Mouse (Mus musculus) monocyte, adult 2 months (primary cell): ENCODE data around the gene Ube2q2.
A peak's percentile ranks its signal among the peaks of the same experiment; 100 is the strongest.
"Not testable (repeated sequence)": the region's sequence is repeated elsewhere in the genome, so short reads cannot be mapped to it uniquely, and the experiment has no call there.

Source experiments
- DNase-seq, 2 experiments: peaks; one replicate each; pipeline ENCODE4 v3.0.0; 2022; ENCODE audit warnings: low spot score in 2 of 2, low read depth in 1 of 2

Ube2q2 gene

GRCm38 (mm10) chr9:55148854-55149498, at the start of gene Ube2q2:
Ube2q2 (plus strand) TSS chr9:55148854.
- peak in 1 of 2 experiments; percentile 6 for DNase-seq

GRCm38 (mm10) chr9:55101117-55101516, 47.5 kb upstream of the Ube2q2 start:
- DNase-seq = no peak

- DNase-seq = no peak
Observed at GRCm38 (mm10) chr9:55102186-55102835, 46.3 kb upstream of the Ube2q2 start.

- DNase-seq = no peak
Observed at GRCm38 (mm10) chr9:55102931-55103630, 45.6 kb upstream of the Ube2q2 start.

GRCm38 (mm10) chr9:55110059-55110834, 38.4 kb upstream of the Ube2q2 start:
- peak; percentile 48 to 64 for DNase-seq

GRCm38 (mm10) chr9:55110835-55111217, 37.8 kb upstream of the Ube2q2 start:
- DNase-seq = not testable (repeated sequence)

- DNase-seq = peak; percentile 4 to 18
Observed at GRCm38 (mm10) chr9:55114752-55115151, 33.9 kb upstream of the Ube2q2 start.

- DNase-seq = peak in 1 of 2 experiments; percentile 14
Observed at GRCm38 (mm10) chr9:55117293-55118055, 31.2 kb upstream of the Ube2q2 start.

GRCm38 (mm10) chr9:55122586-55122985, 26.1 kb upstream of the Ube2q2 start:
- DNase-seq = no peak

GRCm38 (mm10) chr9:55125735-55126134, 22.9 kb upstream of the Ube2q2 start:
- no peak for DNase-seq

- DNase-seq = no peak
Observed at GRCm38 (mm10) chr9:55126295-55126694, 22.4 kb upstream of the Ube2q2 start.

GRCm38 (mm10) chr9:55131851-55132250, 16.8 kb upstream of the Ube2q2 start:
- no peak for DNase-seq

GRCm38 (mm10) chr9:55136576-55136975, 12.1 kb upstream of the Ube2q2 start:
- no peak for DNase-seq

GRCm38 (mm10) chr9:55137112-55137511, 11.5 kb upstream of the Ube2q2 start:
- no peak for DNase-seq

- no peak for DNase-seq
Observed at GRCm38 (mm10) chr9:55139958-55140357, 8.7 kb upstream of the Ube2q2 start.

GRCm38 (mm10) chr9:55149499-55150278, 1.0 kb downstream of the Ube2q2 start:
- DNase-seq = peak; percentile 17 to 36

- no peak for DNase-seq
Observed at GRCm38 (mm10) chr9:55150279-55150726, 1.6 kb downstream of the Ube2q2 start.

GRCm38 (mm10) chr9:55151096-55151495, 2.4 kb downstream of the Ube2q2 start:
- DNase-seq = no peak

- DNase-seq = no peak
Observed at GRCm38 (mm10) chr9:55152935-55153334, 4.3 kb downstream of the Ube2q2 start.
